Mouse (Mus musculus): Measurements from ENCODE around the gene Mtmr4. TPM values are rescaled to one million over a fixed set of nuclear protein-coding genes. Genes with fewer than 3 reads are reported as not detected.

The Mtmr4 gene
- polyA plus RNA-seq, 1 experiment, result 47.7 TPM

DNA sequence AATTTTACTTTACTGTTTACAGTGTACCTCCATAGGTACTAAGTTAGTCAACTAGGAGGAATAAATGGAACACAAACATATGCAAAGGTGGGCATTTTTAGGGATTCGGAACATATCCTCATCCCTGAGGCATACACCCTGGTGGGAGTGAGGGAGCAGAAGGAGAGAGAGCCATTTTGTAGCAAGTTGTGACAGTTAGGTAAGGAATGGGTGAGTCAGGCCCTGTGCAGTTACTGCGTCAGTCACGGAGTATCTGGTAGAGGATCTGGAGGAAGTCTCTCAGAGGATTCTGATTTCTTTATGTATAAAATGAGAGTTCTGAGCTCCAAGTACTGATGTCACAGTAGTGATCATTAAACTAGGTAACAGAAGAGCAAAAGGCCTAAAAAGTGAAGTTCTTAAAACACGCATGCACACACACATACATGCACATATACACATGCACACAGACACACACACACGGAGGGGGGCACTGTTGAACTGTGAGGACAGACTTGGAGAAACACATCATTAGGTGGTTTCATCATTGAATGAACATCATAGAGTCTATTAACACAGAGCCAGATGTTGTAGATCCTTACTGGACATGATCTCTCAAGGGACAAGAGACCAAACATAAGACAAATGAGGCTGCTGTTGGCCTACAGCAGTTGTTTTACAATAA lies 4.6 kb upstream of the Mtmr4 start:
- TF ChIP-seq CTCF (IDR thresholded peaks at IDR 0.05; ENCODE audit: low read depth, low read length) (no peak), EP300 (IDR thresholded peaks at IDR 0.05; ENCODE audit: insufficient read depth, low read depth, low read length) (no peak), POLR2A (IDR thresholded peaks at IDR 0.05; ENCODE audit: insufficient read depth, low read length) (no peak)
- H3K4me1 ChIP-seq (ENCODE audit: control insufficient read depth, insufficient read depth, low read length), result no peaks in the 10 kb centered on the region
- no peak overlapping the region for H3K9ac ChIP-seq (ENCODE audit: low read depth, poor library complexity, severe bottlenecking)
- H3K9me3 ChIP-seq (replicated peaks; ENCODE audit: control insufficient read depth, insufficient read depth, low read length, poor library complexity, severe bottlenecking), result no peaks in the 10 kb centered on the region
- no peaks in the 10 kb centered on the region for H3K36me3 ChIP-seq (ENCODE audit: control insufficient read depth, insufficient read depth, low read length, poor library complexity, severe bottlenecking)
- H3K4me3 ChIP-seq (ENCODE audit: low read depth, low read length), result no peak overlapping the region
- H3K27me3 ChIP-seq (ENCODE audit: control insufficient read depth, insufficient read depth, low read length, poor library complexity, severe bottlenecking), result no peaks in the 10 kb centered on the region
- no peak overlapping the region for H3K27ac ChIP-seq (ENCODE audit: insufficient read depth, low read length)

DNA sequence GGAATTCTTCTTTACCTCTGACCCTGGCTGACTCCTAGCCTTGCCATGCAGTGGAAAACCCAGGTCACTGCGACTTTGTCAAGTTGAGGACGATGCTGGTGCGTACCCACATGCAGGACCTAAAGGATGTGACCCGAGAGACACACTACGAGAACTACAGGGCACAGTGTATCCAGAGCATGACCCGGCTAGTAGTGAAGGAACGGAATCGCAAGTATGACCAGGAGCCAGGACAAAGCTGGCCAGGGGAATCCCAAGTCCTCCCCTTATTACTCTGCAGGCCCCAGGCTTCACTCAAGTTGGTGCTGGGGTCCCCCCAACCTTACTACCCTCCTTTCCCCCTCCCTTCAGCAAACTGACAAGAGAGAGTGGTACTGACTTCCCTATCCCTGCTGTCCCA lies 2.4 kb upstream of the Mtmr4 start:
- H3K4me3 ChIP-seq (ENCODE audit: low read depth, low read length), result no peak overlapping the region
- H3K9ac ChIP-seq (ENCODE audit: low read depth, poor library complexity, severe bottlenecking), result no peak overlapping the region
- H3K4me1 ChIP-seq (ENCODE audit: control insufficient read depth, insufficient read depth, low read length), result no peaks in the 10 kb centered on the region
- no peaks in the 10 kb centered on the region for H3K9me3 ChIP-seq (replicated peaks; ENCODE audit: control insufficient read depth, insufficient read depth, low read length, poor library complexity, severe bottlenecking)
- no peaks in the 10 kb centered on the region for H3K36me3 ChIP-seq (ENCODE audit: control insufficient read depth, insufficient read depth, low read length, poor library complexity, severe bottlenecking)
- no peak overlapping the region for H3K27ac ChIP-seq (ENCODE audit: insufficient read depth, low read length)
- H3K27me3 ChIP-seq (ENCODE audit: control insufficient read depth, insufficient read depth, low read length, poor library complexity, severe bottlenecking), result no peaks in the 10 kb centered on the region
- no peak for TF ChIP-seq CTCF (IDR thresholded peaks at IDR 0.05; ENCODE audit: low read depth, low read length)
- TF ChIP-seq EP300 (IDR thresholded peaks at IDR 0.05; ENCODE audit: insufficient read depth, low read depth, low read length), result no peak
- TF ChIP-seq POLR2A (IDR thresholded peaks at IDR 0.05; ENCODE audit: insufficient read depth, low read length), result no peak

DNA sequence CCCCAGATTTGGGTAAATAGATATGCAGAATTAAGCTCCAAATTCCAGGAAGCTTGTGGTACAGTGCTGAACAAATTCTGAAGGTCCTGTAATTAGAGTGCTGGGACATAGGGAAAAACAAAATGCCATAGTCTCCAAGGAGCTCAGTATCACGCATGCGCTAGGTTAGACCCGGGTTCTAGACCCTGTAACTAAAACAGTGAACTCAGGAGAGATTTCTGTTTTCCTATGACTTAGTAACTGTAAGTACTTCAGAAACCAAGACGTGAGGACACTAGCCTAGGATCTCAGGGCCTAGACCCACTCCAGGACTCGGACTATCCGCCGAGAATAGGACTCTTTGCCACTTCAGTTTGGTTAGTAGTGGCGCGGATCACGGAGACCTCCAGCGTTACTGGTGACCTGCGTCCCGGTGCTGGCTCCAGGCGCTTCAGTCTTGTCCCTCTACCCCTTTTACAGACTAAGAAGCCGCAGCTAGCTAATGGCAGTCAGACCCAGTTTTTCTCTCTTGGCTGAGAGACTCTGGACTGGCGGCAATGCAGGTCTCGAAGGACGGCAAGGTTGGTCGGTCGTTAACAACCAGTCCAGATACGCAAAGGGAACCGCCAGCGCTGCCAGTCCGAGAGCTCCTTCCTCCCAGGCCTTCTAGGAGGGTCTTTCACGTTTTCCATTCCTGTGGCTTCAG lies 979 bp upstream of the Mtmr4 start:
- Histone ChIP-seq H3K27me3 (ENCODE audit: control insufficient read depth, insufficient read depth, low read length, poor library complexity, severe bottlenecking) (no peaks in the 10 kb centered on the region), H3K9me3 (replicated peaks; ENCODE audit: control insufficient read depth, insufficient read depth, low read length, poor library complexity, severe bottlenecking) (no peaks in the 10 kb centered on the region), H3K27ac (ENCODE audit: insufficient read depth, low read length) (peak overlapping the region; percentile 52), H3K36me3 (ENCODE audit: control insufficient read depth, insufficient read depth, low read length, poor library complexity, severe bottlenecking) (no peaks in the 10 kb centered on the region), H3K4me1 (ENCODE audit: control insufficient read depth, insufficient read depth, low read length) (no peaks in the 10 kb centered on the region), H3K9ac (ENCODE audit: low read depth, poor library complexity, severe bottlenecking) (peak overlapping the region; percentile 97), H3K4me3 (ENCODE audit: low read depth, low read length) (peak overlapping the region; percentile 94)
- TF ChIP-seq EP300 (IDR thresholded peaks at IDR 0.05; ENCODE audit: insufficient read depth, low read depth, low read length) (no peak), CTCF (IDR thresholded peaks at IDR 0.05; ENCODE audit: low read depth, low read length) (no peak), POLR2A (IDR thresholded peaks at IDR 0.05; ENCODE audit: insufficient read depth, low read length) (no peak)

GRCm38 (mm10) chr11:87592354-87592695 lies 363 bp downstream of the Mtmr4 start:
- TF ChIP-seq CTCF (IDR thresholded peaks at IDR 0.05; ENCODE audit: low read depth, low read length) (no peak), EP300 (IDR thresholded peaks at IDR 0.05; ENCODE audit: insufficient read depth, low read depth, low read length) (no peak), POLR2A (IDR thresholded peaks at IDR 0.05; ENCODE audit: insufficient read depth, low read length) (no peak)
- Histone ChIP-seq H3K36me3 (ENCODE audit: control insufficient read depth, insufficient read depth, low read length, poor library complexity, severe bottlenecking) (peaks cover 2% of the 10 kb centered on the region; the same call in 1 of the 2 replicates), H3K27me3 (ENCODE audit: control insufficient read depth, insufficient read depth, low read length, poor library complexity, severe bottlenecking) (no peaks in the 10 kb centered on the region), H3K4me3 (ENCODE audit: low read depth, low read length) (peak overlapping the region; percentile 81), H3K9ac (ENCODE audit: low read depth, poor library complexity, severe bottlenecking) (peak overlapping the region; percentile 70), H3K9me3 (replicated peaks; ENCODE audit: control insufficient read depth, insufficient read depth, low read length, poor library complexity, severe bottlenecking) (no peaks in the 10 kb centered on the region), H3K27ac (ENCODE audit: insufficient read depth, low read length) (peak overlapping the region; percentile 34; the same call in 1 of the 2 replicates), H3K4me1 (ENCODE audit: control insufficient read depth, insufficient read depth, low read length) (no peaks in the 10 kb centered on the region)

GRCm38 (mm10) chr11:87592713-87593598 lies 994 bp downstream of the Mtmr4 start:
- TF ChIP-seq EP300 (IDR thresholded peaks at IDR 0.05; ENCODE audit: insufficient read depth, low read depth, low read length) (no peak), CTCF (IDR thresholded peaks at IDR 0.05; ENCODE audit: low read depth, low read length) (no peak), POLR2A (IDR thresholded peaks at IDR 0.05; ENCODE audit: insufficient read depth, low read length) (no peak)
- peak overlapping the region; percentile 81 for H3K4me3 ChIP-seq (ENCODE audit: low read depth, low read length)
- H3K4me1 ChIP-seq (ENCODE audit: control insufficient read depth, insufficient read depth, low read length), result no peaks in the 10 kb centered on the region
- no peaks in the 10 kb centered on the region for H3K9me3 ChIP-seq (replicated peaks; ENCODE audit: control insufficient read depth, insufficient read depth, low read length, poor library complexity, severe bottlenecking)
- peaks cover 7% of the 10 kb centered on the region; the same call in 1 of the 2 replicates for H3K36me3 ChIP-seq (ENCODE audit: control insufficient read depth, insufficient read depth, low read length, poor library complexity, severe bottlenecking)
- peak overlapping the region; percentile 34; the same call in 1 of the 2 replicates for H3K27ac ChIP-seq (ENCODE audit: insufficient read depth, low read length)
- H3K27me3 ChIP-seq (ENCODE audit: control insufficient read depth, insufficient read depth, low read length, poor library complexity, severe bottlenecking), result no peaks in the 10 kb centered on the region
- H3K9ac ChIP-seq (ENCODE audit: low read depth, poor library complexity, severe bottlenecking), result peak overlapping the region; percentile 70

Measured in ES-Bruce4 (cell line).